Mouse (Mus musculus) heart, embryonic 11.5 days (tissue): Measurements from ENCODE around the gene Ttll7. TPM values are rescaled to one million over a fixed set of nuclear protein-coding genes. Genes with fewer than 3 reads are reported as not detected.

Experiments
- ATAC-seq: fragments of 200-750 bp; cut with Nextera tagmentation; replicated peaks from 2 replicates; pipeline ENCODE4 v1.8.0; 2017; ENCODE audit warnings: moderate library complexity; ENCODE audit not compliant: insufficient number of reproducible peaks, low FRiP score, low TSS enrichment
- H3K27ac ChIP-seq: fragments of 300-500 bp; sonication (generic); 2 replicates; pipeline ENCODE4 v1.5.1; 2014; ENCODE audit warnings: mild to moderate bottlenecking, low read depth, low read length
- H3K27me3 ChIP-seq: fragments of 300-500 bp; sonication (generic); 2 replicates; pipeline ENCODE4 v1.6.1; 2014; ENCODE audit warnings: mild to moderate bottlenecking, low read length, mixed read lengths; ENCODE audit not compliant: control insufficient read depth, insufficient read depth
- H3K36me3 ChIP-seq: fragments of 300-500 bp; sonication (generic); 2 replicates; pipeline ENCODE4 v1.6.1; 2014; ENCODE audit warnings: mild to moderate bottlenecking, low read length, moderate library complexity, mixed read lengths; ENCODE audit not compliant: control insufficient read depth, insufficient read depth
- H3K4me1 ChIP-seq: fragments of 300-500 bp; sonication (generic); 2 replicates; pipeline ENCODE4 v1.6.1; 2014; ENCODE audit warnings: low read length; ENCODE audit not compliant: control insufficient read depth, insufficient read depth
- H3K4me2 ChIP-seq: fragments of 300-500 bp; sonication (generic); 2 replicates; pipeline ENCODE4 v1.6.1; 2014; ENCODE audit warnings: mild to moderate bottlenecking, moderate library complexity
- H3K4me3 ChIP-seq: fragments of 300-500 bp; sonication (generic); 2 replicates; pipeline ENCODE4 v1.5.1; 2014; ENCODE audit warnings: low read depth, low read length
- H3K9ac ChIP-seq: fragments of 300-500 bp; sonication (generic); 2 replicates; pipeline ENCODE4 v1.6.1; 2014; ENCODE audit warnings: mild to moderate bottlenecking, low read depth, low read length, moderate library complexity
- H3K9me3 ChIP-seq: fragments of 300-500 bp; sonication (generic); replicated peaks from 2 replicates; pipeline ENCODE4 v1.6.1; 2016; ENCODE audit warnings: low read length; ENCODE audit not compliant: control insufficient read depth
- WGBS: fragments of 180-500 bp; shearing (Covaris S2); extraction: QIAGEN DNeasy Blood & Tissue Kit; methylation state at CpG from one replicate; pipeline ENCODE4 v1.1.7; 2014; ENCODE audit not compliant: insufficient replicate concordance; 5-methylcytosine and 5-hydroxymethylcytosine counted together
- polyA plus RNA-seq: library from polyadenylated mRNA; unstranded; fragments of >200 nt; fragmentation: Nextera tagmentation; extraction: Ambion mirVana; gene quantifications from 2 replicates; pipeline ENCODE4 v1.2.1, GENCODE M21; 2014

Gene Ttll7
- polyA plus RNA-seq, 1 experiment from 2014 or later, result 3.3 TPM

GRCm38 (mm10) chr3:146896581-146896980 is 44.4 kb downstream of the Ttll7 start:
- H3K9me3 ChIP-seq, result no peaks in the 10 kb centered on the region
- 78% methylated on average over 8 of the region's 8 CpGs for WGBS
- H3K36me3 ChIP-seq, result no peaks in the 10 kb centered on the region
- no peak overlapping the region for H3K4me3 ChIP-seq
- no peak overlapping the region for H3K27ac ChIP-seq
- H3K4me1 ChIP-seq, result no peaks in the 10 kb centered on the region; the same call in 1 of the 2 replicates
- H3K9ac ChIP-seq, result no peak overlapping the region
- ATAC-seq, result no peak
- no peak overlapping the region for H3K4me2 ChIP-seq
- no peaks in the 10 kb centered on the region for H3K27me3 ChIP-seq

- Histone ChIP-seq H3K4me3 (no peak overlapping the region), H3K27me3 (no peaks in the 10 kb centered on the region), H3K9ac (no peak overlapping the region), H3K27ac (no peak overlapping the region), H3K4me1 (no peaks in the 10 kb centered on the region), H3K4me2 (no peak overlapping the region), H3K36me3 (no peaks in the 10 kb centered on the region), H3K9me3 (no peaks in the 10 kb centered on the region)
- 73% methylated on average over 3 of the region's 3 CpGs for WGBS
- no peak for ATAC-seq
These were observed 47.9 kb downstream of the Ttll7 start for GRCm38 (mm10) chr3:146900094-146900493.

DNA sequence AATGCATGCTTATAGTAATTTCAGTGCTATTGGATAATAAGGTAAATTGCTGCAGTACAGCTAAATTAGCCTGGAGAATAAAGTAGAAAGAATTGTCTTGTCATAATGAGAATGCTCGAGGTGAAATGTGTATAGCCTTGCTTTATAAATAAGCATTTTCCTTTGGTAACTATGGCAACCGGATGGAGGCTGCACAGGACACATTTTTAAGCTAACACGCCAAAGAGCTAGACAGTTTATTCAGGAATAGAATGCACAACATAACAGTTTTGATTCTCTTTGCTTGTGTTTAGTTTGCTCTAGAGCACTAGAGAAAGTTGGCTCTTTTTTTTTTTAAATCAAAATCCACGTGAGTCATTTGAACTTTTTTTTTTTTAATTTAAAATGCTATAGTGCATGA is 49.6 kb downstream of the Ttll7 start:
- Histone ChIP-seq H3K36me3 (no peaks in the 10 kb centered on the region), H3K4me1 (no peaks in the 10 kb centered on the region), H3K9me3 (no peaks in the 10 kb centered on the region), H3K9ac (no peak overlapping the region), H3K4me2 (no peak overlapping the region), H3K27ac (no peak overlapping the region), H3K27me3 (no peaks in the 10 kb centered on the region), H3K4me3 (no peak overlapping the region)
- no peak for ATAC-seq
- WGBS, result 70% methylated on average over 4 of the region's 4 CpGs

DNA sequence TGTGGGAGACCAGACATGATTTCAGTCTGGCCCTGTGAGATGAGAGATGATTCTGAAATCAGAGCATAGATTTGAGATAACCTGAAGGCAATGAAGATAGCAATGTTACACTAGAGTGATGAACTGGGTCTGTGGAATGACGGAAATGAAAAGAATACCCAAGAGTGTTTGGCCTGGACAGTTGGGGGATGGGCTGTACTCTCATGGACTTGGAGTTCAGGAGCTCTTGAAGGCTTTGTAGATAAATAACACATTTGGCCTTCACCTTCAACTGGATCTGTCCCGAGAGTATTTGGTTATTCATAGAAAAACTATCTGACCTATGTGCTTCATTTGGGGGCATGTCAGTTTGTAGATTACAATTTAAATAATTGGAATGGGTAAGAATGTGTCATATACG is 53.4 kb downstream of the Ttll7 start:
- Histone ChIP-seq H3K4me1 (no peaks in the 10 kb centered on the region), H3K36me3 (no peaks in the 10 kb centered on the region), H3K4me3 (no peak overlapping the region), H3K9ac (no peak overlapping the region), H3K9me3 (no peaks in the 10 kb centered on the region), H3K4me2 (no peak overlapping the region), H3K27me3 (no peaks in the 10 kb centered on the region), H3K27ac (no peak overlapping the region)
- WGBS, result 67% methylated on average over 3 of the region's 3 CpGs
- no peak for ATAC-seq

GRCm38 (mm10) chr3:146908922-146909321 is 56.8 kb downstream of the Ttll7 start:
- 66% methylated on average over 5 of the region's 5 CpGs for WGBS
- Histone ChIP-seq H3K27me3 (no peaks in the 10 kb centered on the region), H3K9ac (no peak overlapping the region), H3K9me3 (no peaks in the 10 kb centered on the region), H3K4me3 (no peak overlapping the region), H3K36me3 (no peaks in the 10 kb centered on the region), H3K4me2 (no peak overlapping the region), H3K27ac (no peak overlapping the region), H3K4me1 (no peaks in the 10 kb centered on the region)
- ATAC-seq, result no peak

DNA sequence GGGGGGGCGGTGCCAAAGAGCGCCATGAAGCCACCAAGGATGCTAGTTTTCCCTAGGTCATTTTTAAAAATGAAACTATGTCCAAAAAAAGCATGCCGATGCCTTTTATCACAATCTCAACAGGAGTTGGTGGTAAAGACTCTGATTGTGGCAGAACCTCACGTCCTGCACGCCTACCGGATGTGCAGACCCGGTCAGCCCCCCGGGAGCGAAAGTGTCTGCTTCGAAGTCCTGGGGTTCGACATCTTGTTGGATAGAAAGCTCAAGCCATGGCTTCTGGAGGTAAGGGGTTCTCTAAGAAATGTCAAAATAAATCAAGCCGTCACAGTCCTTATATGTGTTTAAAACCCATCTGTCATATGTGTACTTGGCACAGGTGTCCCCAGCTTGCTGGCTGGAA is 60.9 kb downstream of the Ttll7 start:
- Histone ChIP-seq H3K4me2 (no peak overlapping the region), H3K36me3 (no peaks in the 10 kb centered on the region), H3K4me3 (no peak overlapping the region), H3K9me3 (no peaks in the 10 kb centered on the region), H3K27ac (no peak overlapping the region), H3K9ac (no peak overlapping the region), H3K27me3 (no peaks in the 10 kb centered on the region), H3K4me1 (no peaks in the 10 kb centered on the region; the same call in 1 of the 2 replicates)
- ATAC-seq, result no peak
- WGBS, result 81% methylated on average over 12 of the region's 12 CpGs

- WGBS, result 14% methylated on average over 12 of the region's 12 CpGs
These were observed 62.6 kb downstream of the Ttll7 start for GRCm38 (mm10) chr3:146914798-146915197.

GRCm38 (mm10) chr3:146917891-146918290 is 65.7 kb downstream of the Ttll7 start:
- Histone ChIP-seq H3K4me1 (no peaks in the 10 kb centered on the region; the same call in 1 of the 2 replicates), H3K4me3 (no peak overlapping the region), H3K9me3 (no peaks in the 10 kb centered on the region), H3K36me3 (no peaks in the 10 kb centered on the region), H3K4me2 (no peak overlapping the region), H3K27ac (no peak overlapping the region), H3K27me3 (no peaks in the 10 kb centered on the region), H3K9ac (no peak overlapping the region)
- ATAC-seq, result no peak
- WGBS, result 49% methylated on average over 8 of the region's 8 CpGs

More at GRCm38 (mm10) chr3:146914798-146915197, 62.6 kb downstream of the Ttll7 start:
- Histone ChIP-seq H3K4me2 (no peak overlapping the region), H3K9me3 (no peaks in the 10 kb centered on the region), H3K27ac (no peak overlapping the region), H3K4me1 (no peaks in the 10 kb centered on the region; the same call in 1 of the 2 replicates), H3K27me3 (no peaks in the 10 kb centered on the region), H3K4me3 (no peak overlapping the region), H3K9ac (no peak overlapping the region), H3K36me3 (no peaks in the 10 kb centered on the region)
- no peak for ATAC-seq

GRCm38 (mm10) chr3:146918323-146918722 is 66.2 kb downstream of the Ttll7 start:
- H3K27ac ChIP-seq, result no peak overlapping the region
- ATAC-seq, result no peak

More at GRCm38 (mm10) chr3:146918323-146918722, 66.2 kb downstream of the Ttll7 start:
- Histone ChIP-seq H3K9ac (no peak overlapping the region), H3K4me1 (no peaks in the 10 kb centered on the region; the same call in 1 of the 2 replicates), H3K4me3 (no peak overlapping the region), H3K36me3 (no peaks in the 10 kb centered on the region), H3K9me3 (no peaks in the 10 kb centered on the region), H3K4me2 (no peak overlapping the region), H3K27me3 (no peaks in the 10 kb centered on the region)
- WGBS, result 79% methylated on average over 11 of the region's 11 CpGs
